ENCODE assay signal across 8 mouse cellular contexts in genomic region chr6:47878133-47878514, GRCm38 (mm10). TPM values are rescaled to one million over a fixed set of nuclear protein-coding genes. Genes with fewer than 3 reads are reported as not detected.
DNase-seq lines count a peak whose midpoint lies in the region; ATAC-seq lines count a peak whose summit lies in the region.

No protein-coding gene starts in this region.

- DNase-seq in cerebellum, adult 11-12 months, result peak; percentile 15
- DNase-seq in cerebellum, adult 18-20 months, result no peak
- no peak for DNase-seq in spleen, adult 18-20 months
- DNase-seq in B cell, adult 2 months, result no peak

- H3K9me3 ChIP-seq in megakaryocyte, embryonic 14.5 days, result no peaks in the 10 kb centered on the region
- no peaks in the 10 kb centered on the region for H3K9me3 ChIP-seq in hindbrain, embryonic 15.5 days
- H3K9me3 ChIP-seq in midbrain, embryonic 13.5 days, result no peaks in the 10 kb centered on the region

- peak overlapping the region; percentile 86 for H3K4me2 ChIP-seq in hindbrain, embryonic 15.5 days
- H3K4me2 ChIP-seq in midbrain, embryonic 13.5 days (replicated peaks), result peak overlapping the region; percentile 92

- H3K27me3 ChIP-seq in megakaryocyte, embryonic 14.5 days (replicated peaks), result no peaks in the 10 kb centered on the region
- H3K27me3 ChIP-seq in hindbrain, embryonic 15.5 days, result no peaks in the 10 kb centered on the region
- H3K27me3 ChIP-seq in midbrain, embryonic 13.5 days, result no peaks in the 10 kb centered on the region

- no peak for ATAC-seq in megakaryocyte, adult 5-6 weeks (ENCODE audit: poor library complexity, severe bottlenecking)
- ATAC-seq in hindbrain, embryonic 15.5 days (ENCODE audit: low FRiP score, low read depth), result no peak
- no peak for ATAC-seq in midbrain, embryonic 13.5 days

- peak overlapping the region; percentile 97 for H3K27ac ChIP-seq in hindbrain, embryonic 15.5 days (replicated peaks)
- peak overlapping the region; percentile 98 for H3K27ac ChIP-seq in midbrain, embryonic 13.5 days

- peaks cover 35% of the 10 kb centered on the region for H3K36me3 ChIP-seq in megakaryocyte, embryonic 14.5 days (replicated peaks; ENCODE audit: low read length)
- H3K36me3 ChIP-seq in hindbrain, embryonic 15.5 days, result peaks cover 29% of the 10 kb centered on the region
- peaks cover 35% of the 10 kb centered on the region for H3K36me3 ChIP-seq in midbrain, embryonic 13.5 days

- peak overlapping the region; percentile 96 for H3K4me3 ChIP-seq in megakaryocyte, embryonic 14.5 days (replicated peaks)
- peak overlapping the region; percentile 84 for H3K4me3 ChIP-seq in hindbrain, embryonic 15.5 days
- peak overlapping the region; percentile 97 for H3K4me3 ChIP-seq in midbrain, embryonic 13.5 days (replicated peaks)

- peaks cover 24% of the 10 kb centered on the region for H3K4me1 ChIP-seq in megakaryocyte, embryonic 14.5 days
- peaks cover 16% of the 10 kb centered on the region for H3K4me1 ChIP-seq in hindbrain, embryonic 15.5 days (replicated peaks)
- H3K4me1 ChIP-seq in midbrain, embryonic 13.5 days (replicated peaks), result peaks cover 26% of the 10 kb centered on the region

- H3K9ac ChIP-seq in hindbrain, embryonic 15.5 days, result peak overlapping the region; percentile 88
- peak overlapping the region; percentile 96 for H3K9ac ChIP-seq in midbrain, embryonic 13.5 days (replicated peaks)

- 1% methylated on average over 11 of the region's 11 CpGs for WGBS in hindbrain, embryonic 15.5 days
- 1% methylated on average over 11 of the region's 11 CpGs for WGBS in midbrain, embryonic 13.5 days

RNA-seq across cellular contexts. Expression of gene Zfp282, which starts 1.1 kb away (rescaled TPM):
- polyA plus RNA-seq in megakaryocyte, embryonic 14.5 days (2012; ENCODE audit: insufficient read depth, low replicate concordance), result 6.7 and 17.1 TPM in 2 replicates
- 4.6 and 5.3 TPM in 2 replicates for total RNA-seq in megakaryocyte, adult 5-6 weeks (2015)
- total RNA-seq in megakaryocyte, adult 5-6 weeks (2017), result 8.4 and 10.7 TPM in 2 replicates
- polyA plus RNA-seq in hindbrain, embryonic 15.5 days (2015; fragmentation: Nextera tagmentation; extraction: Ambion mirVana), result 23.9 and 26.2 TPM in 2 replicates
- 20.4 and 25.9 TPM in 2 replicates for polyA plus RNA-seq in midbrain, embryonic 13.5 days (2015; fragmentation: Nextera tagmentation; extraction: Ambion mirVana)

RNA-seq across cellular contexts. Expression of gene Zfp212, which starts 42.2 kb away (rescaled TPM):
- 5.4 and 5.7 TPM in 2 replicates for polyA plus RNA-seq in megakaryocyte, embryonic 14.5 days (2012; ENCODE audit: insufficient read depth, low replicate concordance)
- 7.1 and 8.8 TPM in 2 replicates for total RNA-seq in megakaryocyte, adult 5-6 weeks (2015)
- total RNA-seq in megakaryocyte, adult 5-6 weeks (2017), result 7.2 and 9.1 TPM in 2 replicates
- polyA plus RNA-seq in hindbrain, embryonic 15.5 days (2015; fragmentation: Nextera tagmentation; extraction: Ambion mirVana), result 16.9 TPM in 2 replicates
- polyA plus RNA-seq in midbrain, embryonic 13.5 days (2015; fragmentation: Nextera tagmentation; extraction: Ambion mirVana), result 21.0 and 22.2 TPM in 2 replicates

RNA-seq across cellular contexts. Expression of gene Zfp398, which starts 42.7 kb away (rescaled TPM):
- polyA plus RNA-seq in megakaryocyte, embryonic 14.5 days (2012; ENCODE audit: insufficient read depth, low replicate concordance), result 0.58 and 1.5 TPM in 2 replicates
- total RNA-seq in megakaryocyte, adult 5-6 weeks (2015), result 10.1 and 10.4 TPM in 2 replicates
- total RNA-seq in megakaryocyte, adult 5-6 weeks (2017), result 10.5 and 15.6 TPM in 2 replicates
- 18.5 and 18.7 TPM in 2 replicates for polyA plus RNA-seq in hindbrain, embryonic 15.5 days (2015; fragmentation: Nextera tagmentation; extraction: Ambion mirVana)
- polyA plus RNA-seq in midbrain, embryonic 13.5 days (2015; fragmentation: Nextera tagmentation; extraction: Ambion mirVana), result 17.9 and 19.0 TPM in 2 replicates

RNA-seq across cellular contexts. Expression of gene Zfp786, which starts 47.5 kb away (rescaled TPM):
- polyA plus RNA-seq in megakaryocyte, embryonic 14.5 days (2012; ENCODE audit: insufficient read depth, low replicate concordance), result not detected in 2 replicates
- total RNA-seq in megakaryocyte, adult 5-6 weeks (2015), result 0.05 TPM in 1 of 2 replicates, not detected in the other
- total RNA-seq in megakaryocyte, adult 5-6 weeks (2017), result not detected in 2 replicates
- 14.7 and 15.3 TPM in 2 replicates for polyA plus RNA-seq in hindbrain, embryonic 15.5 days (2015; fragmentation: Nextera tagmentation; extraction: Ambion mirVana)
- polyA plus RNA-seq in midbrain, embryonic 13.5 days (2015; fragmentation: Nextera tagmentation; extraction: Ambion mirVana), result 18.3 and 18.8 TPM in 2 replicates
